Mouse (Mus musculus): Measurements from ENCODE around the gene Ubap2. TPM values are rescaled to one million over a fixed set of nuclear protein-coding genes. Genes with fewer than 3 reads are reported as not detected.
A peak's percentile ranks its signal among the peaks of the same experiment; 100 is the strongest.

The Ubap2 gene
- total and polyA plus RNA-seq, 2 experiments from 2014 or later, result 16.1 to 37.3 TPM

DNA sequence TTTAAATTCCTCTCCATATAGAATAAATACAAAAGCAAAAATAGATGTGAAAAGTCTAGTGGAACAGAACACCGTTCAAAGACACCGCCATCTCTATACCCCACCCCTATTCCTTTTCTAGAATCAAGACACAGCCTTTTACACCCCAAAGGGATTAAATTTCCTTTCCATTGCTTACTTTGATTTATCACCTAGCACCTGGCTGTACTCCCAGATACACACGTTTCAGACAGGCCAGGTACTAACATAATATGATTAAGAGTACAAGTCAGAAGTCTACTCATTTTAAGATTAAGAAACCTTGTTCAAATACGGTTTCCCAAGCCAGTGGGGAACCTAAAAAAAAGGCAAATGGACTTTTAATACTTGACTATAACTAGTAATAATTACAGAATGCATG lies 8.6 kb downstream of the Ubap2 start:
- no peak overlapping the region for H3K27ac ChIP-seq (ENCODE audit: low read depth, low read length)
- no peak overlapping the region for H3K4me3 ChIP-seq (ENCODE audit: low read depth, low read length)
- ATAC-seq (no peak), DNase-seq (no peak)
- peaks cover 5% of the 10 kb centered on the region; the same call in 1 of the 2 replicates for H3K36me3 ChIP-seq (ENCODE audit: insufficient read depth)
- H3K4me2 ChIP-seq (ENCODE audit: low read depth), result no peak overlapping the region
- H3K9me3 ChIP-seq (ENCODE audit: low read length), result no peaks in the 10 kb centered on the region
- no peaks in the 10 kb centered on the region for H3K27me3 ChIP-seq (ENCODE audit: insufficient read depth, low read length)
- H3K4me1 ChIP-seq (ENCODE audit: insufficient read depth), result no peaks in the 10 kb centered on the region
- WGBS, result 87% methylated on average over 4 of the region's 4 CpGs
- no peak overlapping the region for H3K9ac ChIP-seq
- no peak for TF ChIP-seq CTCF (IDR thresholded peaks at IDR 0.05; ENCODE audit: low read depth)

DNA sequence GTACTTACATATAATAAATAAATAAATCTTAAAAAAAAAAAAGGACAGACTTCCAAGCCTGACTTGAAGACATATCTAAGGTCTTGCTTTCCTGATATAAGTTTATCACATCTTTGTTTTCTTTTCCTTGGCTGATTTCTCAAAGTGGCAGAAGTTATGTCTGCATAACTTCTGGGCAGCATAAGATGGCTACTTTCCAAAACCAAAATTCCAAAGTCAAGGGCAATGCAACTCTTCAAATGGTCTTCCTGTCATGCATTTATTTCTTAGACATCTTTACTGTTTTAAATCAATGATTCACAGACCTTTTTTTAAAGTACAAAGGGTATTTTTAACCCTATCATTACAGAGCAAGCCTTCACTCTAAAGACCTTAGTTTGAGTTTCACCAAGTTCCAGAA lies 14.3 kb downstream of the Ubap2 start:
- Histone ChIP-seq H3K27me3 (ENCODE audit: insufficient read depth, low read length) (no peaks in the 10 kb centered on the region), H3K36me3 (ENCODE audit: insufficient read depth) (no peaks in the 10 kb centered on the region), H3K9me3 (ENCODE audit: low read length) (no peaks in the 10 kb centered on the region), H3K4me2 (ENCODE audit: low read depth) (no peak overlapping the region), H3K27ac (ENCODE audit: low read depth, low read length) (no peak overlapping the region), H3K4me1 (ENCODE audit: insufficient read depth) (0 out of 2 replicates have a peak, but pooled peaks cover 3% of the 10 kb centered on the region), H3K4me3 (ENCODE audit: low read depth, low read length) (no peak overlapping the region), H3K9ac (no peak overlapping the region)
- DNase-seq (no peak), ATAC-seq (no peak)
- no peak for TF ChIP-seq CTCF (IDR thresholded peaks at IDR 0.05; ENCODE audit: low read depth)

DNA sequence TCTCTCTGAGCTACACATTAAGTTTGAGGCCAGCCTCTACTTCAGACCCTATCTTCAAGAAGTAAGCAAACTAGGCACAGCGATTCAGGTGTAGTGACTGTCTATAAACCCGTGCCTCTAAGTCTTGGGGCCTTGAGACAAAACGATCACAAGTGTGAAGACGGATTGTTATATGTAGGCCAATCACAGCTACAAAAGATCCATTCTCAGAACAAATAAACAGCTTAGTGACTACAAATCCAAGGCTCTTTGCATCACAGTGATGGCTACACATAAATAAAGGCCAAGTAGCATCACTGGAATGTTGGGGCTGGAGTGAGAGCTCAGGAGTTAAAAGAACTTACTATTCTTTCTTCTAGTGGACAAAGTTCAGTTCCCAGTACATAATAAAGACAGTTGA lies 15.9 kb downstream of the Ubap2 start:
- DNase-seq, result no peak
- Histone ChIP-seq H3K4me1 (ENCODE audit: insufficient read depth) (0 out of 2 replicates have a peak, but pooled peaks cover 3% of the 10 kb centered on the region), H3K4me3 (ENCODE audit: low read depth, low read length) (no peak overlapping the region), H3K9ac (no peak overlapping the region), H3K27me3 (ENCODE audit: insufficient read depth, low read length) (no peaks in the 10 kb centered on the region), H3K36me3 (ENCODE audit: insufficient read depth) (no peaks in the 10 kb centered on the region), H3K27ac (ENCODE audit: low read depth, low read length) (no peak overlapping the region), H3K9me3 (ENCODE audit: low read length) (no peaks in the 10 kb centered on the region), H3K4me2 (ENCODE audit: low read depth) (no peak overlapping the region)
- WGBS, result 89% methylated on average over 4 of the region's 4 CpGs
- TF ChIP-seq CTCF (IDR thresholded peaks at IDR 0.05; ENCODE audit: low read depth), result no peak
- ATAC-seq, result no peak

DNA sequence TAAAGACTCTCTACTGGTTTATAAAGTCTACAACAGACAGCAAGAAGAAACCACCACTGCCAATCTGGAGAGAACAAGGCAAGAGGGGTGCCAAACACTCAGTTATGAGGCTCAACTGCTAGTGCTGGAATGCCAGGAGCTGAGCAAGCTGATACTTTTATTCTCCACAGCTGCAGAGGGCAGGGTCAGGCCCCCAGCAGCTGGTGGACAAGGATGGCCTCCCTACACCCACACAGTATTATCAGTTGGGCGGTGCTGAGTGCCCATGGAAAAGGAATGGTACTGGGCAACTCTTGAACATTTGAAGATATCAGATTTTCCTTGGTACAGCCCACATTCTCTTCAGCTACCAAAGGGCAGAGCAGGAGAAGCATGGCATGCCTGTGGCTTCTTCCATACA lies 17.2 kb downstream of the Ubap2 start:
- Histone ChIP-seq H3K27ac (ENCODE audit: low read depth, low read length) (no peak overlapping the region), H3K4me3 (ENCODE audit: low read depth, low read length) (no peak overlapping the region), H3K36me3 (ENCODE audit: insufficient read depth) (no peaks in the 10 kb centered on the region), H3K9ac (no peak overlapping the region), H3K9me3 (ENCODE audit: low read length) (no peaks in the 10 kb centered on the region), H3K4me2 (ENCODE audit: low read depth) (no peak overlapping the region), H3K4me1 (ENCODE audit: insufficient read depth) (0 out of 2 replicates have a peak, but pooled peaks cover 3% of the 10 kb centered on the region), H3K27me3 (ENCODE audit: insufficient read depth, low read length) (no peaks in the 10 kb centered on the region)
- WGBS, result 86% methylated on average over 1 of the region's 1 CpGs
- DNase-seq (no peak), ATAC-seq (no peak)
- no peak for TF ChIP-seq CTCF (IDR thresholded peaks at IDR 0.05; ENCODE audit: low read depth)

DNA sequence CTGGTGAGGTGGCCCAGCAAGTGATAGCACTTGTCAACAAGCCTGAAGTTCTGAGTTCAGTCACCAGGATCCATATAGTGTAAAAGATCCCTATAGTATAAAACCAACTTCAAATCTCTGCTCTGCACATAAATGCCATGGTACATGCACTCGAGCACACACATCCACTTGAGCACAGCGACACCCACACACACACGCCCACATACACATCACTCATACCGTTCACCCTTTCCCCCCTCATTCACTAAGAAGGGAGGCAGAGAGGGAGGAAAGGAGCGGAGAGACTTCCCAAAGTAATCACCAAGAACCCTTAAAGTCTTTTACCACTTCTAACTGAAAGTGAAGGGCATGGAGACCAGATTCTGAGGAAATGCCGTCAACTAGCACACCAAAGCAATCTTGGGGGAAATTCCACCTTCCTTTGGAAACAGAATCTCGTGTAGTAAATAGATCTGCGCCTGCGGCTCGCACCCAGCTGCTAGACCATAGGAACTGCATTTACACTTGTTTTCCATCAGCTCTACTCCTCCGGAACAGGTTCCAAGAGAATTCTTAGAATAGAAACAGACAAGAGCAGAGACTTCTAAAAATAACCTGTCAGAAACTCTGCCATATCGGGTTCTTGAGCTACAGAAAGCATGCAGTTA lies 19.3 kb downstream of the Ubap2 start:
- Histone ChIP-seq H3K9ac (no peak overlapping the region), H3K4me2 (ENCODE audit: low read depth) (no peak overlapping the region), H3K36me3 (ENCODE audit: insufficient read depth) (no peaks in the 10 kb centered on the region), H3K4me1 (ENCODE audit: insufficient read depth) (0 out of 2 replicates have a peak, but pooled peaks cover 3% of the 10 kb centered on the region), H3K27ac (ENCODE audit: low read depth, low read length) (0 out of 2 replicates have a peak overlapping the region, but pooled peaks have one; percentile 9), H3K4me3 (ENCODE audit: low read depth, low read length) (no peak overlapping the region), H3K27me3 (ENCODE audit: insufficient read depth, low read length) (no peaks in the 10 kb centered on the region), H3K9me3 (ENCODE audit: low read length) (no peaks in the 10 kb centered on the region)
- TF ChIP-seq CTCF (IDR thresholded peaks at IDR 0.05; ENCODE audit: low read depth), result no peak
- ATAC-seq (peak; percentile 66), DNase-seq (peak; percentile 25)
- WGBS, result 75% methylated on average over 12 of the region's 12 CpGs

DNA sequence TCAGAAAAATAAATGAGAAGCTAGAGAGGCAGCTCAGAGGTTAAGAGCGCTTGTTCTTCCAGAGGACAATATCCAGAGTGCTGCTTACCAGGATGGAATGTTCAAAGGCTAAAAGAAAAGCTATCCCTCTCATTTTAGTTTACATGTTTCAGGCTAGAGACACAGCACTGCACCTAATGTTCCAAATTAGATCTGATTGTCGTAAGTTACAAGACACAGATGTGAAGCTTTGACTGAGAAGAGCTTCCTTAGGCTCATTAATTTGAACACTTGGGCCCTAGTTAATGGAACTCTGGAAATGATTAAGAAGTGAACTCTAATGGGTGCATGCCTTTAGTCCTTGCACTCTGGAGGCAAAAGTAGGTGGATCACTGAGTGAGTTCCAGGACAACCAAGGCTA lies 21.2 kb downstream of the Ubap2 start:
- H3K27me3 ChIP-seq (ENCODE audit: insufficient read depth, low read length), result no peaks in the 10 kb centered on the region
- H3K9ac ChIP-seq, result no peak overlapping the region
- TF ChIP-seq CTCF (IDR thresholded peaks at IDR 0.05; ENCODE audit: low read depth), result no peak
- DNase-seq (no peak), ATAC-seq (no peak)
- WGBS, result 91% methylated on average over 2 of the region's 2 CpGs
- peaks cover 9% of the 10 kb centered on the region; the same call in 1 of the 2 replicates for H3K36me3 ChIP-seq (ENCODE audit: insufficient read depth)
- no peak overlapping the region for H3K4me2 ChIP-seq (ENCODE audit: low read depth)
- H3K9me3 ChIP-seq (ENCODE audit: low read length), result no peaks in the 10 kb centered on the region
- H3K4me1 ChIP-seq (ENCODE audit: insufficient read depth), result 0 out of 2 replicates have a peak, but pooled peaks cover 3% of the 10 kb centered on the region
- H3K4me3 ChIP-seq (ENCODE audit: low read depth, low read length), result no peak overlapping the region
- no peak overlapping the region for H3K27ac ChIP-seq (ENCODE audit: low read depth, low read length)

DNA sequence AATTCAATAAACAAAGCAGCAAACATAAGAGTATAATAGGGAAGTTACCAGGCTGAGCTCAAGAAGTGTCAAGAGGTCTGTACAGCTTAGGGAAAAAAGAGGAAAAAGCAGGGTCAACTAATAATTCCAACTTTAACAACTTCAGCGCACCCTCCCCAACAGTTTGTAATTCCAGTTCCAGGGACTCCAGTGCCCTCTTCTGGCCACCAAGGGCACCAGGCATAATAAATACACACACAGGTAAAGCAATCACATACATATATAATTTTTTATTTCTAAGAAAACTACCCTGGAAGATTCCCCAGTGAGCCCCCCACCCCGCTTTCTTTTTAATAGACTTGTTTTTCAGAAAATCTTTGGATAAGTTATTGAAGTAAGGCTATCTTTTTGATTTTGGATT lies 29.5 kb downstream of the Ubap2 start:
- Histone ChIP-seq H3K27me3 (ENCODE audit: insufficient read depth, low read length) (no peaks in the 10 kb centered on the region), H3K27ac (ENCODE audit: low read depth, low read length) (no peak overlapping the region), H3K9me3 (ENCODE audit: low read length) (no peaks in the 10 kb centered on the region), H3K9ac (no peak overlapping the region), H3K36me3 (ENCODE audit: insufficient read depth) (peaks cover 15% of the 10 kb centered on the region; the same call in 1 of the 2 replicates), H3K4me1 (ENCODE audit: insufficient read depth) (no peaks in the 10 kb centered on the region), H3K4me3 (ENCODE audit: low read depth, low read length) (no peak overlapping the region), H3K4me2 (ENCODE audit: low read depth) (no peak overlapping the region)
- peak; percentile 32; the same call in 1 of the 2 replicates for TF ChIP-seq CTCF (IDR thresholded peaks at IDR 0.05; ENCODE audit: low read depth)
- WGBS, result 90% methylated on average over 2 of the region's 2 CpGs
- no peak for DNase-seq
- ATAC-seq, result no peak
